Mouse (Mus musculus) heart, postnatal 0 days (tissue): ENCODE results near the gene 4930558C23Rik. TPM values are rescaled to one million over a fixed set of nuclear protein-coding genes. Genes with fewer than 3 reads are reported as not detected.

Experiments used
- ATAC-seq: fragments of 200-750 bp; cut with Nextera tagmentation; 2 replicates; pipeline ENCODE4 v1.8.0; 2017; ENCODE audit warnings: low read depth, moderate number of reproducible peaks, moderate library complexity; ENCODE audit not compliant: insufficient read depth
- DNase-seq: peaks from one replicate; pipeline ENCODE4 v3.0.0-alpha.2; 2016; ENCODE audit warnings: low spot score
- H3K27ac ChIP-seq: fragments of 300-500 bp; sonication (generic); 2 replicates; pipeline ENCODE4 v1.5.1; 2014; ENCODE audit warnings: low read depth, mild to moderate bottlenecking
- H3K27me3 ChIP-seq: fragments of 300-500 bp; sonication (generic); 2 replicates; pipeline ENCODE4 v1.6.1; 2014; ENCODE audit warnings: low read length, mixed read lengths; ENCODE audit not compliant: control insufficient read depth, insufficient read depth
- H3K36me3 ChIP-seq: fragments of 300-500 bp; sonication (generic); replicated peaks from 2 replicates; pipeline ENCODE4 v1.6.1; 2014; ENCODE audit warnings: low read length, mixed read lengths; ENCODE audit not compliant: control insufficient read depth, insufficient read depth
- H3K4me1 ChIP-seq: fragments of 300-500 bp; sonication (generic); 2 replicates; pipeline ENCODE4 v1.6.1; 2014; ENCODE audit warnings: antibody characterized with exemption; ENCODE audit not compliant: control insufficient read depth, insufficient read depth
- H3K4me2 ChIP-seq: fragments of 300-500 bp; sonication (generic); 2 replicates; pipeline ENCODE4 v1.6.1; 2014; ENCODE audit warnings: low read depth, mild to moderate bottlenecking, low read length, moderate library complexity
- H3K4me3 ChIP-seq: fragments of 300-500 bp; sonication (generic); 2 replicates; pipeline ENCODE4 v1.5.1; 2014; ENCODE audit warnings: low read depth, low read length
- H3K9ac ChIP-seq: fragments of 300-500 bp; sonication (generic); replicated peaks from 2 replicates; pipeline ENCODE4 v1.6.1; 2014; ENCODE audit warnings: low read depth, low read length, mixed read lengths
- H3K9me3 ChIP-seq: fragments of 300-500 bp; sonication (generic); replicated peaks from 2 replicates; pipeline ENCODE4 v1.6.1; 2016; ENCODE audit warnings: low read length; ENCODE audit not compliant: control insufficient read depth
- CTCF ChIP-seq: IDR thresholded peaks from 2 replicates; pipeline ENCODE4 v1.5.1; 2016; ENCODE audit warnings: antibody characterized with exemption, control low read depth, low read depth
- EP300 ChIP-seq: IDR thresholded peaks from 2 replicates; pipeline ENCODE4 v1.6.1; 2016; ENCODE audit warnings: antibody characterized with exemption, low read depth
- WGBS: fragments of 180-500 bp; shearing (Covaris S2); extraction: QIAGEN DNeasy Blood & Tissue Kit; methylation state at CpG from one replicate; pipeline ENCODE4 v1.1.7; 2014; 5-methylcytosine and 5-hydroxymethylcytosine counted together
- polyA plus RNA-seq: library from polyadenylated mRNA; unstranded; fragments of >200 nt; fragmentation: Nextera tagmentation; extraction: Ambion mirVana; gene quantifications from 2 replicates; pipeline ENCODE4 v1.2.1, GENCODE M21; 2015
- total RNA-seq: library from RNA; depleted of rRNA; stranded (reverse); fragments of >200 nt; gene quantifications from 2 replicates; pipeline ENCODE4 v1.2.3, GENCODE M21; 2014; ENCODE audit warnings: low replicate concordance

4930558C23Rik gene
- total and polyA plus RNA-seq, 2 experiments from 2014 or later = not detected

DNA sequence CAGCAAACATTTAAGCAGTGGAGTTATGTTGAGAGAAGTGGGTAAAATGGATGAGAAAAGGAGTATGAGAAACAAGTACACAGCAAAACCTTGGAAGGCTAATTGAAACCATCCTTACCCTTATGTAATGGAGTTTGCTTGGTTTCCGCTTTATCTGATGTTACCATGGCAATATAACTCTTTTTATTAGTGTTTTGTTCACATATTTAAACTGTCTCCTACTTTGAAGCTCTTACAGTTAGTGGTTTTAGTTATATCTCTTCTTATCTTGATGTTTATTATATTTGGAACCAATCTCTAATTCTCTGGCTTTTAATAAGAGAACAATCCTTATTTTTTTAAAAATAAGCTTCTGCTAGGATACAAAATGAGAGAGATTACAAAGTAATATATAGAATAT, 9.6 kb upstream of the 4930558C23Rik start:
- TF ChIP-seq EP300 = no peak
- 59% methylated on average over 1 of the region's 1 CpGs for WGBS

DNA sequence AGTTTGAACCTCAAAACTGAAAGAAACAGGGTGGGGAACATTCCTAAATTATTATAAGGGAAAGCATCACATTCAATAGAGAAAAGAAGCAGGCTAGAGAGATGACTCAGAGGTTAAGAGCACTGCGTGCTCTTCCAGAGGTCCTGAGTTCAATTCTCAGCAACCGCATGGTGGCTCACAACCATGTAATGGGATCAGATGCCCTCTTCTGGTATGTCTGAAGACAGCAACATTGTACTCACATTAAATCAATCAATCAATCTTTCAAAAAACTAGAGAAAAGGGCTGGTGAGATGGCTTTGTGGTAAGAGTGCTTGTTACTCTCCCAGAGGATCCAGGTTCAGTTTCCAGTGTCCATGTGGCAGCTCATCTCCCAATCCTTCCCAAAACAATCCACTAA, 6.2 kb upstream of the 4930558C23Rik start:
- Histone ChIP-seq H3K36me3 (no peaks in the 10 kb centered on the region), H3K4me3 (no peak overlapping the region), H3K27me3 (no peaks in the 10 kb centered on the region), H3K9me3 (0 out of 2 replicates have a peak, but pooled peaks cover 5% of the 10 kb centered on the region), H3K27ac (no peak overlapping the region), H3K4me2 (no peak overlapping the region), H3K4me1 (no peaks in the 10 kb centered on the region), H3K9ac (no peak overlapping the region)
- ATAC-seq (no peak), DNase-seq (no peak)
- 85% methylated on average over 2 of the region's 2 CpGs for WGBS
- TF ChIP-seq CTCF (no peak), EP300 (no peak)

More for the DNA sequence above, 9.6 kb upstream of the 4930558C23Rik start:
- no peak overlapping the region for H3K4me3 ChIP-seq
- no peak overlapping the region for H3K9ac ChIP-seq
- H3K4me1 ChIP-seq = no peaks in the 10 kb centered on the region
- ATAC-seq = no peak
- no peaks in the 10 kb centered on the region for H3K36me3 ChIP-seq
- no peak for DNase-seq
- H3K27me3 ChIP-seq = no peaks in the 10 kb centered on the region
- no peak overlapping the region for H3K4me2 ChIP-seq
- H3K9me3 ChIP-seq = 0 out of 2 replicates have a peak, but pooled peaks cover 5% of the 10 kb centered on the region
- no peak overlapping the region for H3K27ac ChIP-seq

DNA sequence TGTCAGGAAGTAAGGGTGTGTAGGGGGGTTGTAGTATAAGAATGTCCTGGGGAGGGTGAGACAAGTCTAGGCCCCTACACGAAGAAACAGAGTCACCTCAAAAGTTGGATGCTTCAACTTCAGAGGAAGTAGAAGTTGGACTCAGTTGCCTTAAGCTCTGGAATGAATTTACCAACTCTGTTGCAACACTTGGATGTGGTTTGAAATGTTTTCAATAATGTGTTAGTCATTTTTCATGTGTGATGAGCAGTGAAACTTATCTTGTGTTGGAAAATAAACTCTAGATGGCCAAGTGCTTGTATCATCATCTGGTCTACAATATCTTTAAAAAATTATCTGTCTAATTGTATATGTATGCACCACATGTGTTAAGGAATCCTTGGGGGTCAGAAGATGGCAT, 5.1 kb upstream of the 4930558C23Rik start:
- H3K27ac ChIP-seq = no peak overlapping the region
- WGBS = 60% methylated on average over 1 of the region's 1 CpGs
- TF ChIP-seq EP300 = no peak
- TF ChIP-seq CTCF = no peak
- H3K9me3 ChIP-seq = no peaks in the 10 kb centered on the region
- H3K4me3 ChIP-seq = no peak overlapping the region
- DNase-seq (no peak), ATAC-seq (no peak)
- H3K36me3 ChIP-seq = no peaks in the 10 kb centered on the region
- no peaks in the 10 kb centered on the region for H3K4me1 ChIP-seq
- no peak overlapping the region for H3K4me2 ChIP-seq
- H3K27me3 ChIP-seq = no peaks in the 10 kb centered on the region
- no peak overlapping the region for H3K9ac ChIP-seq

DNA sequence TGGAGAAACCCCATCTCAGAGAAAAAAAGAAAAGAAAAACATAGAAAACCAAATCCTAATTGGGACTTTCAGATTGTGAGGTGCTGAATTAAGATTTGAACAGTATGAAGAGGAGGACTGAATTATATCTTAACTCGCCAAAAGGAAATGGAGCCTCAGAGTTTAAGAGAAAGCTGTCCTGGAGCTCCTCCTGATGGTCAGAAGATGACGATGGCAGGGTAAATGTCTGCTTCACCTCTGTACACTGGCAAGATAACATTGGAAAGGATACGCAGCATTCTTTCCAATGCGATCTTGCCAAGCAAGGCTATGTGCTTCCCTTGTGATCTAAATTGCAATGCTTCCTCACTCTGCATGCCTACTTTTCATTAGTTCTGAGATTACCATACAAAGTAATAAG, 8.3 kb downstream of the 4930558C23Rik start:
- no peaks in the 10 kb centered on the region for H3K27me3 ChIP-seq
- H3K4me1 ChIP-seq = no peaks in the 10 kb centered on the region
- H3K9me3 ChIP-seq = peaks cover 5% of the 10 kb centered on the region; the same call in 1 of the 2 replicates
- H3K9ac ChIP-seq = no peak overlapping the region
- DNase-seq = peak; percentile 10
- no peak overlapping the region for H3K4me2 ChIP-seq
- TF ChIP-seq EP300 (no peak), CTCF (peak; percentile 40)
- no peaks in the 10 kb centered on the region for H3K36me3 ChIP-seq
- no peak overlapping the region for H3K27ac ChIP-seq
- 69% methylated on average over 4 of the region's 4 CpGs for WGBS
- no peak for ATAC-seq
- no peak overlapping the region for H3K4me3 ChIP-seq

DNA sequence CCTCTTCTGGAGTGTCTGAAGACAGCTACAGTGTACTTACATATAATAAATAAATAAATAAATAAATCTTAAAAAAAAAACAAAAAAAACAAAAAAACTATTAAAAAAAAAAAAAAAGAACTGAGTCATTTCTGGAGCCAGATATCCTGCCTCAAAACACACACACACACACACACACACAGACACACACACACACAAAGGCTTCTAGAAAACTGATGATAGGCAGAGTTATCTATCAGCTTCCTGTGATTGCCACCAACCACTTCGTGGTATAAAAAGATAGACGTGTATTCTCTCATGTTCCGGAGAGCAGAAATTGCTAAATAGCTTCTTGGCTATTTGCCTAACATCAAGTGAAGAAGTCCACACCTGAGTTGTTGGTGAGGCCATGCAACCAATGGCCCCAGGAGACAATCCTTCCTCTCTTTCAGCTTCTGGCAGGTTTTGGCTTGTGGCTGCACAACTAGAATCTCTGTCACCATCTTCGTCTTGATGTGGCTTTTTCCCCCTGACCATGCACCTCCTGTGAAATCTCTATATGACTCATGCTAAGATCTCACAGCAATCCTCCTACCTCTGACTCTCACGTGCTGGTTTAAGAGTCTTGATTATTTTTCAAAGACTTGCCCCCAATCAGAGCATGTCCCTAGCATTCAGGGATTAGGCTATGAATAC, 17.1 kb downstream of the 4930558C23Rik start:
- no peaks in the 10 kb centered on the region for H3K9me3 ChIP-seq
- DNase-seq = no peak
- H3K4me3 ChIP-seq = no peak overlapping the region
- H3K27ac ChIP-seq = no peak overlapping the region
- 63% methylated on average over 5 of the region's 5 CpGs for WGBS
- no peak for TF ChIP-seq CTCF
- no peak for ATAC-seq
- H3K36me3 ChIP-seq = no peaks in the 10 kb centered on the region
- H3K9ac ChIP-seq = no peak overlapping the region
- H3K4me1 ChIP-seq = no peaks in the 10 kb centered on the region
- no peaks in the 10 kb centered on the region for H3K27me3 ChIP-seq
- no peak overlapping the region for H3K4me2 ChIP-seq

DNA sequence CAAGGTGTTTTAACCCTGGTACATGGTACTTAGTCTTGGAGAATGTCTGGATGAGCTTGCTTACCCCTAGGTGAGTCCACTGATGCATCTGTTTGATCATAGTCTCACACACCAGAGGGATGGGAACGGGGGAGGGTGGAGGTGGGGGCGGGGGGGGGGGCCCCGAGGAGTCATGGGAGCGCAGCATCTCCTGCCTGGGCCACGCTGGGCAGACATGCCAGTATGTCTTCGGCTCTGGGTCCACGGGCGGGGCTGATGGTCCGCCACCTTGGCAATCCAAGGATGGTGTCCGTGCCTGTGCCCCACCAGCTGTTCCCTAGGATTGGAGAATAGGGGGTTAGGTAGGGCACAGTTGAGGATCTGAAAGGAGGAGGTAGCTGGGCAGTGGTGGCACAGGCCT, 29.4 kb downstream of the 4930558C23Rik start:
- no peak overlapping the region for H3K4me2 ChIP-seq
- H3K27me3 ChIP-seq = no peaks in the 10 kb centered on the region
- ATAC-seq = no peak
- TF ChIP-seq CTCF (no peak), EP300 (no peak)
- no peak overlapping the region for H3K9ac ChIP-seq
- no peaks in the 10 kb centered on the region for H3K36me3 ChIP-seq
- 81% methylated on average over 10 of the region's 10 CpGs for WGBS
- H3K4me1 ChIP-seq = no peaks in the 10 kb centered on the region
- H3K4me3 ChIP-seq = no peak overlapping the region
- peaks cover 7% of the 10 kb centered on the region; the same call in 1 of the 2 replicates for H3K9me3 ChIP-seq
- no peak for DNase-seq
- H3K27ac ChIP-seq = no peak overlapping the region
